Mouse (Mus musculus) embryonic fibroblast, embryonic 13.5 days (primary cell): ENCODE data around the gene 8030411F24Rik.
"Not testable (repeated sequence)": the region's sequence is repeated elsewhere in the genome, so short reads cannot be mapped to it uniquely, and the experiment has no call there.

Experiments used
- CTCF ChIP-seq: IDR thresholded peaks from 2 replicates; pipeline ENCODE4 v1.5.1; 2011; ENCODE audit warnings: mild to moderate bottlenecking, control low read depth, low read length, moderate library complexity, borderline replicate concordance; ENCODE audit not compliant: insufficient read depth
- POLR2A ChIP-seq: IDR thresholded peaks from 2 replicates; pipeline ENCODE4 v1.6.1; 2011; ENCODE audit warnings: low read depth, mild to moderate bottlenecking, control low read depth, low read length, moderate library complexity

GRCm38 (mm10) chr2:148771397-148771796 lies 10.4 kb upstream of the 8030411F24Rik start, which contains the start of gene Cst11:
- not testable (repeated sequence) for TF ChIP-seq POLR2A, CTCF
